Mouse (Mus musculus): Measurements from ENCODE around the gene Tex10. TPM values are rescaled to one million over a fixed set of nuclear protein-coding genes. Genes with fewer than 3 reads are reported as not detected.

Tex10 gene
- polyA plus RNA-seq, 1 experiment from 2014 or later: 45.5 TPM

GRCm38 (mm10) chr4:48461060-48461459 is 12.2 kb downstream of the Tex10 start:
- H3K4me2 ChIP-seq (ENCODE audit: low read length): no peak overlapping the region
- no peak for ATAC-seq
- no peak overlapping the region for H3K9ac ChIP-seq (replicated peaks; ENCODE audit: low read depth, low read length)
- H3K9me3 ChIP-seq (ENCODE audit: control insufficient read depth, low read length): no peaks in the 10 kb centered on the region
- H3K4me1 ChIP-seq (replicated peaks; ENCODE audit: control insufficient read depth, insufficient read depth, low read length): no peaks in the 10 kb centered on the region
- H3K27ac ChIP-seq (ENCODE audit: low read length): no peak overlapping the region
- H3K36me3 ChIP-seq (ENCODE audit: control insufficient read depth, insufficient read depth): peaks cover 16% of the 10 kb centered on the region
- no peaks in the 10 kb centered on the region for H3K27me3 ChIP-seq (replicated peaks; ENCODE audit: control insufficient read depth, insufficient read depth, low read length)
- no peak overlapping the region for H3K4me3 ChIP-seq (replicated peaks; ENCODE audit: low read length)
- WGBS: 85% methylated on average over 1 of the region's 1 CpGs

GRCm38 (mm10) chr4:48458436-48458835 is 14.8 kb downstream of the Tex10 start:
- Histone ChIP-seq H3K4me2 (ENCODE audit: low read length) (no peak overlapping the region), H3K27me3 (replicated peaks; ENCODE audit: control insufficient read depth, insufficient read depth, low read length) (no peaks in the 10 kb centered on the region), H3K9me3 (ENCODE audit: control insufficient read depth, low read length) (no peaks in the 10 kb centered on the region), H3K4me3 (replicated peaks; ENCODE audit: low read length) (no peak overlapping the region), H3K36me3 (ENCODE audit: control insufficient read depth, insufficient read depth) (peaks cover 24% of the 10 kb centered on the region), H3K4me1 (replicated peaks; ENCODE audit: control insufficient read depth, insufficient read depth, low read length) (no peaks in the 10 kb centered on the region), H3K27ac (ENCODE audit: low read length) (no peak overlapping the region), H3K9ac (replicated peaks; ENCODE audit: low read depth, low read length) (no peak overlapping the region)
- ATAC-seq: no peak
- WGBS: 98% methylated on average over 6 of the region's 6 CpGs

- H3K9ac ChIP-seq (replicated peaks; ENCODE audit: low read depth, low read length): no peak overlapping the region
- no peak for ATAC-seq
- peaks cover 28% of the 10 kb centered on the region for H3K36me3 ChIP-seq (ENCODE audit: control insufficient read depth, insufficient read depth)
Measured at GRCm38 (mm10) chr4:48454106-48454773, 19.0 kb downstream of the Tex10 start.

GRCm38 (mm10) chr4:48428054-48428453 is 45.2 kb downstream of the Tex10 start:
- Histone ChIP-seq H3K4me1 (replicated peaks; ENCODE audit: control insufficient read depth, insufficient read depth, low read length) (no peaks in the 10 kb centered on the region), H3K9me3 (ENCODE audit: control insufficient read depth, low read length) (no peaks in the 10 kb centered on the region), H3K4me3 (replicated peaks; ENCODE audit: low read length) (no peak overlapping the region), H3K9ac (replicated peaks; ENCODE audit: low read depth, low read length) (no peak overlapping the region), H3K27me3 (replicated peaks; ENCODE audit: control insufficient read depth, insufficient read depth, low read length) (no peaks in the 10 kb centered on the region), H3K4me2 (ENCODE audit: low read length) (no peak overlapping the region), H3K36me3 (ENCODE audit: control insufficient read depth, insufficient read depth) (peaks cover 13% of the 10 kb centered on the region), H3K27ac (ENCODE audit: low read length) (no peak overlapping the region)
- 87% methylated on average over 2 of the region's 2 CpGs for WGBS
- no peak for ATAC-seq

More at GRCm38 (mm10) chr4:48454106-48454773, 19.0 kb downstream of the Tex10 start:
- WGBS: 97% methylated on average over 2 of the region's 2 CpGs
- Histone ChIP-seq H3K27ac (ENCODE audit: low read length) (no peak overlapping the region), H3K4me3 (replicated peaks; ENCODE audit: low read length) (no peak overlapping the region), H3K27me3 (replicated peaks; ENCODE audit: control insufficient read depth, insufficient read depth, low read length) (no peaks in the 10 kb centered on the region), H3K4me2 (ENCODE audit: low read length) (no peak overlapping the region), H3K4me1 (replicated peaks; ENCODE audit: control insufficient read depth, insufficient read depth, low read length) (no peaks in the 10 kb centered on the region), H3K9me3 (ENCODE audit: control insufficient read depth, low read length) (no peaks in the 10 kb centered on the region)

DNA sequence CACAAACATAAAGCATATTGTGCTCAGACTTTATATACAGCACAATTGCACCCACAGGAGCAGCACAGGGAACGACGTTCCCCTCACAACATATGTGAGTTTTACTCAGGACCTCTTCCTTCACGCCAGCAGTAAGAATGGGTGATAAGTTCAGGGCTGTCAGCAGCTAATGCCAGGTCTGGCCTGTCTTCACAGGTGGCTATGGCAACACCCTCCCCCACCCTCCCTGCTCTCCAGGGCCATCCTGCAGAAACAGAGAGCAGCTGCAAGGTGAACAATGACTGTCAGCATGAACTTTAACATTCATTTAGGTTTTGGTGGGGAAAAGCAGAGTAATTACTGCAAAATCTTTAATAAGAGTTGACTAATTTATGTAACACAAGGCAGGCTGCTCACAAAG is 45.8 kb downstream of the Tex10 start:
- Histone ChIP-seq H3K27ac (ENCODE audit: low read length) (no peak overlapping the region), H3K9ac (replicated peaks; ENCODE audit: low read depth, low read length) (no peak overlapping the region), H3K4me3 (replicated peaks; ENCODE audit: low read length) (no peak overlapping the region), H3K9me3 (ENCODE audit: control insufficient read depth, low read length) (no peaks in the 10 kb centered on the region), H3K36me3 (ENCODE audit: control insufficient read depth, insufficient read depth) (peaks cover 13% of the 10 kb centered on the region), H3K27me3 (replicated peaks; ENCODE audit: control insufficient read depth, insufficient read depth, low read length) (no peaks in the 10 kb centered on the region), H3K4me2 (ENCODE audit: low read length) (no peak overlapping the region), H3K4me1 (replicated peaks; ENCODE audit: control insufficient read depth, insufficient read depth, low read length) (no peaks in the 10 kb centered on the region)
- 65% methylated on average over 3 of the region's 3 CpGs for WGBS
- ATAC-seq: no peak

DNA sequence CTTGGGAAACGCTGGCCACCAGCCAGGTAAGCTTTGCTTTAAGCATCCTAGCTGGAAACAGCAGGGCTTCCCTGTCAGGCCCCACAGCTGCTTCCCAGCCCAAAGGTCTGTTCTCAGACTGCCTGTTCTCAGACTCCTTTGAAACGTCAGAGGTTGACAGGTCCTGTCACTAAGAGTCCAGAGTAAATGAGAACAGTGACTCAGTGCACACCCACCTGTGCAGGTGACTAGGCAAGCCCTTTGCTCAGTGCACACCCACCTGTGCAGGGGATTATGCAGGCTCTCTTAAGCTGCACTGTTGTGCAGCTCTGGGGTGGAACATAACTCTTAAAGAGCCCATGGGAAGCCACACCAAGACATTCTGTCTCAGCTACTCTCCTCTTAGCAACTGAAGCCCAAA is 49.5 kb downstream of the Tex10 start:
- Histone ChIP-seq H3K27me3 (replicated peaks; ENCODE audit: control insufficient read depth, insufficient read depth, low read length) (no peaks in the 10 kb centered on the region), H3K4me3 (replicated peaks; ENCODE audit: low read length) (no peak overlapping the region), H3K9ac (replicated peaks; ENCODE audit: low read depth, low read length) (no peak overlapping the region), H3K36me3 (ENCODE audit: control insufficient read depth, insufficient read depth) (peaks cover 2% of the 10 kb centered on the region; the same call in 1 of the 2 replicates), H3K4me1 (replicated peaks; ENCODE audit: control insufficient read depth, insufficient read depth, low read length) (no peaks in the 10 kb centered on the region), H3K4me2 (ENCODE audit: low read length) (no peak overlapping the region), H3K9me3 (ENCODE audit: control insufficient read depth, low read length) (no peaks in the 10 kb centered on the region), H3K27ac (ENCODE audit: low read length) (no peak overlapping the region)
- 52% methylated on average over 2 of the region's 2 CpGs for WGBS
- ATAC-seq: no peak

DNA sequence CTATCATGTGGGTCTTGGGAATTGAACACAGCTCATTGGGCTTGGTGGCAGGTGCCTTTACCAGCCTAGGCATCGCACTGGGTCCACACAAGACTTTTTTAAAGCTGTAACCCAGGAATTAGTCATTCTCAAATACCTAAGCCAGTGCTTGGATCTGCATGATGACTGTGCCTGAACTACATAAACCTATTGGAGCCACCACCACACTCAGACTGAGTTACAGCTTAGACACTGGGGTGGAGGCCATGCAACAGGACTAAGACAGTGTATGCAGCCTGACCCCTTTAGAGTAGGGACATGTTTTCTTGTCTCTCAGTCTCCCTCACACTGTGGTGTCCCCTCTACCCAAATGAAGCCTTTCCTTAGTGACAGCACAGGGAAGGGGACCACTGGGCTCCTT is 50.6 kb downstream of the Tex10 start:
- H3K27me3 ChIP-seq (replicated peaks; ENCODE audit: control insufficient read depth, insufficient read depth, low read length): no peaks in the 10 kb centered on the region
- 92% methylated on average over 1 of the region's 1 CpGs for WGBS
- H3K36me3 ChIP-seq (ENCODE audit: control insufficient read depth, insufficient read depth): peaks cover 2% of the 10 kb centered on the region; the same call in 1 of the 2 replicates
- H3K4me3 ChIP-seq (replicated peaks; ENCODE audit: low read length): no peak overlapping the region
- H3K27ac ChIP-seq (ENCODE audit: low read length): no peak overlapping the region
- H3K9ac ChIP-seq (replicated peaks; ENCODE audit: low read depth, low read length): no peak overlapping the region
- no peaks in the 10 kb centered on the region for H3K9me3 ChIP-seq (ENCODE audit: control insufficient read depth, low read length)
- H3K4me1 ChIP-seq (replicated peaks; ENCODE audit: control insufficient read depth, insufficient read depth, low read length): no peaks in the 10 kb centered on the region
- ATAC-seq: no peak
- no peak overlapping the region for H3K4me2 ChIP-seq (ENCODE audit: low read length)

- Histone ChIP-seq H3K9ac (replicated peaks; ENCODE audit: low read depth, low read length) (no peak overlapping the region), H3K4me1 (replicated peaks; ENCODE audit: control insufficient read depth, insufficient read depth, low read length) (no peaks in the 10 kb centered on the region), H3K27ac (ENCODE audit: low read length) (no peak overlapping the region), H3K9me3 (ENCODE audit: control insufficient read depth, low read length) (no peaks in the 10 kb centered on the region), H3K27me3 (replicated peaks; ENCODE audit: control insufficient read depth, insufficient read depth, low read length) (no peaks in the 10 kb centered on the region), H3K4me3 (replicated peaks; ENCODE audit: low read length) (no peak overlapping the region), H3K36me3 (ENCODE audit: control insufficient read depth, insufficient read depth) (no peaks in the 10 kb centered on the region), H3K4me2 (ENCODE audit: low read length) (no peak overlapping the region)
- ATAC-seq: no peak
- WGBS: 90% methylated on average over 8 of the region's 8 CpGs
Measured at GRCm38 (mm10) chr4:48418831-48419468, 54.3 kb downstream of the Tex10 start.

- WGBS: 85% methylated on average over 10 of the region's 10 CpGs
- Histone ChIP-seq H3K4me2 (ENCODE audit: low read length) (no peak overlapping the region), H3K27me3 (replicated peaks; ENCODE audit: control insufficient read depth, insufficient read depth, low read length) (no peaks in the 10 kb centered on the region), H3K4me1 (replicated peaks; ENCODE audit: control insufficient read depth, insufficient read depth, low read length) (no peaks in the 10 kb centered on the region), H3K36me3 (ENCODE audit: control insufficient read depth, insufficient read depth) (no peaks in the 10 kb centered on the region), H3K4me3 (replicated peaks; ENCODE audit: low read length) (no peak overlapping the region), H3K9ac (replicated peaks; ENCODE audit: low read depth, low read length) (no peak overlapping the region), H3K27ac (ENCODE audit: low read length) (no peak overlapping the region), H3K9me3 (ENCODE audit: control insufficient read depth, low read length) (no peaks in the 10 kb centered on the region)
- no peak for ATAC-seq
Measured at GRCm38 (mm10) chr4:48415838-48416335, 57.4 kb downstream of the Tex10 start.

Measured in forebrain, embryonic 16.5 days (tissue).